Mouse (Mus musculus): ENCODE results near the gene Gabra6. TPM values are rescaled to one million over a fixed set of nuclear protein-coding genes. Genes with fewer than 3 reads are reported as not detected.

Gabra6 gene
- polyA plus RNA-seq, 1 experiment from 2014 or later: not detected

Other genes with a start within 250 kb of the Gabra6 start
- 3.0 and 3.2 TPM in 2 replicates for gene Gabra1, start 138.1 kb downstream of the Gabra6 start, polyA plus RNA-seq (2016; fragmentation: Nextera tagmentation; extraction: Ambion mirVana)
- 10.2 and 11.4 TPM in 2 replicates for gene Gabrb2, start 98.7 kb upstream of the Gabra6 start, polyA plus RNA-seq (2016; fragmentation: Nextera tagmentation; extraction: Ambion mirVana)

All from hindbrain, embryonic 12.5 days (tissue).